Mouse (Mus musculus) heart, embryonic 16.5 days (tissue): ENCODE data around the gene Apopt1. TPM values are rescaled to one million over a fixed set of nuclear protein-coding genes. Genes with fewer than 3 reads are reported as not detected.

Experiments used
- ATAC-seq: fragments of 200-750 bp; cut with Nextera tagmentation; replicated peaks from 2 replicates; pipeline ENCODE4 v1.8.0; 2017; ENCODE audit warnings: moderate number of reproducible peaks; ENCODE audit not compliant: insufficient read depth, low FRiP score; ENCODE audit errors: extremely low read depth
- H3K27ac ChIP-seq: fragments of 300-500 bp; sonication (generic); 2 replicates; pipeline ENCODE4 v1.5.1; 2014; ENCODE audit warnings: mild to moderate bottlenecking, low read length, control low read depth, moderate library complexity
- H3K27me3 ChIP-seq: fragments of 300-500 bp; sonication (generic); 2 replicates; pipeline ENCODE4 v1.6.1; 2014; ENCODE audit warnings: low read length, mixed read lengths; ENCODE audit not compliant: control insufficient read depth, insufficient read depth
- H3K36me3 ChIP-seq: fragments of 300-500 bp; sonication (generic); 2 replicates; pipeline ENCODE4 v1.6.1; 2014; ENCODE audit not compliant: control insufficient read depth, insufficient read depth
- H3K4me1 ChIP-seq: fragments of 300-500 bp; sonication (generic); 2 replicates; pipeline ENCODE4 v1.6.1; 2014; ENCODE audit warnings: low read length, mixed read lengths; ENCODE audit not compliant: control insufficient read depth, insufficient read depth
- H3K4me2 ChIP-seq: fragments of 300-500 bp; sonication (generic); 2 replicates; pipeline ENCODE4 v1.6.1; 2014; ENCODE audit warnings: low read depth, mild to moderate bottlenecking, control low read depth, low read length
- H3K4me3 ChIP-seq: fragments of 300-500 bp; sonication (generic); 2 replicates; pipeline ENCODE4 v1.5.1; 2014; ENCODE audit warnings: mild to moderate bottlenecking, control low read depth, low read length
- H3K9ac ChIP-seq: fragments of 300-500 bp; sonication (generic); 2 replicates; pipeline ENCODE4 v1.6.1; 2014; ENCODE audit warnings: low read length, control low read depth
- H3K9me3 ChIP-seq: fragments of 300-500 bp; sonication (generic); replicated peaks from 2 replicates; pipeline ENCODE4 v1.6.1; 2016; ENCODE audit warnings: low read length; ENCODE audit not compliant: control insufficient read depth
- WGBS: fragments of 180-500 bp; shearing (Covaris S2); extraction: QIAGEN DNeasy Blood & Tissue Kit; methylation state at CpG from one replicate; pipeline ENCODE4 v1.1.7; 2014; 5-methylcytosine and 5-hydroxymethylcytosine counted together
- polyA plus RNA-seq: library from polyadenylated mRNA; unstranded; fragments of >200 nt; fragmentation: Nextera tagmentation; extraction: Ambion mirVana; gene quantifications from 2 replicates; pipeline ENCODE4 v1.2.1, GENCODE M21; 2015

The Apopt1 gene
- polyA plus RNA-seq, 1 experiment from 2014 or later, result 43.9 TPM

GRCm38 (mm10) chr12:111677882-111678669 lies 35.0 kb upstream of the Apopt1 start, which contains the start of gene Trmt61a:
Gene Trmt61a, plus strand, starts transcription at chr12:111678105.
- no peaks in the 10 kb centered on the region; the same call in 1 of the 2 replicates for H3K27me3 ChIP-seq

DNA sequence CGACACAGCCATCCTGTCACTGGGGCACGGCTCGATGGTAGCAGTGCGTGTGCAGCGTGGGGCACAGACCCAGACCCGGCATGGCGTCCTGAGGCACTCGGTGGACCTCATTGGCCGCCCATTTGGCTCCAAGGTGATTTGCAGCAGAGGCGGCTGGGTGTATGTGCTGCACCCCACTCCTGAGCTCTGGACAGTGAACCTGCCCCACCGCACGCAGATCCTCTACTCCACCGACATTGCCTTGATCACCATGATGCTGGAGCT lies 34.5 kb upstream of the Apopt1 start:
- no peaks in the 10 kb centered on the region for H3K9me3 ChIP-seq
- H3K4me1 ChIP-seq, result peaks cover 50% of the 10 kb centered on the region
- H3K4me2 ChIP-seq, result peak overlapping the region; percentile 97
- peak overlapping the region; percentile 98 for H3K4me3 ChIP-seq
- H3K9ac ChIP-seq, result peak overlapping the region; percentile 88
- H3K27ac ChIP-seq, result peak overlapping the region; percentile 100
- WGBS, result 3% methylated on average over 13 of the region's 13 CpGs
- 0 out of 2 replicates have a peak, but pooled peaks cover 4% of the 10 kb centered on the region for H3K36me3 ChIP-seq
- no peaks in the 10 kb centered on the region; the same call in 1 of the 2 replicates for H3K27me3 ChIP-seq
- no peak for ATAC-seq

More at GRCm38 (mm10) chr12:111677882-111678669, 35.0 kb upstream of the Apopt1 start, which contains the start of gene Trmt61a:
- under 1% methylated on average over 51 of the region's 51 CpGs for WGBS
- Histone ChIP-seq H3K4me3 (peak within 1 kb of the TSS; percentile 98), H3K4me1 (peaks cover 50% of the 10 kb centered on the region), H3K4me2 (peak within 1 kb of the TSS; percentile 97), H3K27ac (peak within 1 kb of the TSS; percentile 100), H3K36me3 (0 out of 2 replicates have a peak, but pooled peaks cover 4% of the 10 kb centered on the region), H3K9me3 (no peaks in the 10 kb centered on the region), H3K9ac (peak within 1 kb of the TSS; percentile 88)
- peak; percentile 89 for ATAC-seq

GRCm38 (mm10) chr12:111678997-111679396 lies 34.1 kb upstream of the Apopt1 start:
- Histone ChIP-seq H3K4me3 (peak overlapping the region; percentile 98), H3K4me2 (peak overlapping the region; percentile 97), H3K9me3 (no peaks in the 10 kb centered on the region), H3K9ac (peak overlapping the region; percentile 88), H3K27ac (no peak overlapping the region), H3K27me3 (no peaks in the 10 kb centered on the region), H3K36me3 (0 out of 2 replicates have a peak, but pooled peaks cover 4% of the 10 kb centered on the region), H3K4me1 (peaks cover 49% of the 10 kb centered on the region)
- 36% methylated on average over 7 of the region's 7 CpGs for WGBS
- no peak for ATAC-seq

GRCm38 (mm10) chr12:111680661-111681060 lies 32.4 kb upstream of the Apopt1 start:
- no peak for ATAC-seq
- 0 out of 2 replicates have a peak, but pooled peaks cover 4% of the 10 kb centered on the region for H3K36me3 ChIP-seq
- WGBS, result 89% methylated on average over 13 of the region's 13 CpGs
- H3K4me1 ChIP-seq, result peaks cover 39% of the 10 kb centered on the region
- no peak overlapping the region for H3K9ac ChIP-seq
- no peak overlapping the region for H3K27ac ChIP-seq
- no peaks in the 10 kb centered on the region for H3K27me3 ChIP-seq
- H3K4me2 ChIP-seq, result no peak overlapping the region
- no peaks in the 10 kb centered on the region for H3K9me3 ChIP-seq
- H3K4me3 ChIP-seq, result no peak overlapping the region

- H3K9me3 ChIP-seq, result no peaks in the 10 kb centered on the region
- peak overlapping the region; percentile 94 for H3K27ac ChIP-seq
- ATAC-seq, result no peak
- H3K9ac ChIP-seq, result no peak overlapping the region; the same call in 1 of the 2 replicates
- WGBS, result 69% methylated on average over 8 of the region's 8 CpGs
- H3K27me3 ChIP-seq, result no peaks in the 10 kb centered on the region
- H3K36me3 ChIP-seq, result 0 out of 2 replicates have a peak, but pooled peaks cover 4% of the 10 kb centered on the region
- no peak overlapping the region for H3K4me2 ChIP-seq
- no peak overlapping the region for H3K4me3 ChIP-seq
- peaks cover 41% of the 10 kb centered on the region for H3K4me1 ChIP-seq
These were observed 31.8 kb upstream of the Apopt1 start for GRCm38 (mm10) chr12:111681305-111681704.

GRCm38 (mm10) chr12:111682003-111682402 lies 31.1 kb upstream of the Apopt1 start:
- Histone ChIP-seq H3K9ac (peak overlapping the region; percentile 11; the same call in 1 of the 2 replicates), H3K4me2 (no peak overlapping the region), H3K27me3 (no peaks in the 10 kb centered on the region), H3K27ac (peak overlapping the region; percentile 94), H3K4me3 (no peak overlapping the region), H3K4me1 (peaks cover 43% of the 10 kb centered on the region), H3K36me3 (0 out of 2 replicates have a peak, but pooled peaks cover 4% of the 10 kb centered on the region), H3K9me3 (no peaks in the 10 kb centered on the region)
- WGBS, result 38% methylated on average over 5 of the region's 5 CpGs
- no peak for ATAC-seq

DNA sequence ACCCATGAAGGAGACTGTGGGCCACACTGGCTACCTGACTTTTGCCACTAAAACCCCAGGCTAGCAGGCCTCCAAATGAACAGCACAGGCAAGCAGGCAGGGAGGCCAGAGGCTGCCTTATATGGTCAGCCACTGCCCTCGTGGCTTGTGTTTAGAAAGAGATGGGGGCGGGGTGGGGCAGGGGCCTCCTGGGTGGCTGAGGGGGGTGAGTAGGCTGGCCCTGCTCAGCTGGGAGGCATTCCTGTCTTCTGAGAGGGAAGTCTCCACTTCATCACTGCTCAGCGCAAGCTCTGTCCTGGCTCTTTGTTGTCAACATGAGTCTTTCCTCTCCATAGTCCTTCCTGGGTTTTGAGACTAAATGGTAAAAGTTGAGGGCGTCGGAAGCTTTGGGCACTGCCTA lies 30.3 kb upstream of the Apopt1 start:
- 0 out of 2 replicates have a peak, but pooled peaks have one; percentile 24 for ATAC-seq
- Histone ChIP-seq H3K4me2 (no peak overlapping the region), H3K27me3 (no peaks in the 10 kb centered on the region), H3K9ac (peak overlapping the region; percentile 11), H3K9me3 (no peaks in the 10 kb centered on the region), H3K4me1 (peaks cover 44% of the 10 kb centered on the region), H3K4me3 (no peak overlapping the region), H3K36me3 (0 out of 2 replicates have a peak, but pooled peaks cover 4% of the 10 kb centered on the region), H3K27ac (peak overlapping the region; percentile 94)
- WGBS, result 39% methylated on average over 5 of the region's 5 CpGs

- peak overlapping the region; percentile 98 for H3K27ac ChIP-seq
- no peak overlapping the region for H3K4me3 ChIP-seq
- H3K27me3 ChIP-seq, result no peaks in the 10 kb centered on the region
- ATAC-seq, result no peak
- no peaks in the 10 kb centered on the region for H3K9me3 ChIP-seq
- WGBS, result 78% methylated on average over 4 of the region's 4 CpGs
- H3K4me1 ChIP-seq, result peaks cover 57% of the 10 kb centered on the region
- no peak overlapping the region for H3K9ac ChIP-seq
- no peaks in the 10 kb centered on the region for H3K36me3 ChIP-seq
- no peak overlapping the region for H3K4me2 ChIP-seq
These were observed 26.7 kb upstream of the Apopt1 start for GRCm38 (mm10) chr12:111686390-111686789.
